Mouse (Mus musculus): ENCODE data around the gene Ndufaf8. TPM values are rescaled to one million over a fixed set of nuclear protein-coding genes. Genes with fewer than 3 reads are reported as not detected.

Gene Ndufaf8
- 10 to 100 TPM; 71.3 to 80.0 TPM for polyA plus RNA-seq (2017; shearing (Covaris generic))

DNA sequence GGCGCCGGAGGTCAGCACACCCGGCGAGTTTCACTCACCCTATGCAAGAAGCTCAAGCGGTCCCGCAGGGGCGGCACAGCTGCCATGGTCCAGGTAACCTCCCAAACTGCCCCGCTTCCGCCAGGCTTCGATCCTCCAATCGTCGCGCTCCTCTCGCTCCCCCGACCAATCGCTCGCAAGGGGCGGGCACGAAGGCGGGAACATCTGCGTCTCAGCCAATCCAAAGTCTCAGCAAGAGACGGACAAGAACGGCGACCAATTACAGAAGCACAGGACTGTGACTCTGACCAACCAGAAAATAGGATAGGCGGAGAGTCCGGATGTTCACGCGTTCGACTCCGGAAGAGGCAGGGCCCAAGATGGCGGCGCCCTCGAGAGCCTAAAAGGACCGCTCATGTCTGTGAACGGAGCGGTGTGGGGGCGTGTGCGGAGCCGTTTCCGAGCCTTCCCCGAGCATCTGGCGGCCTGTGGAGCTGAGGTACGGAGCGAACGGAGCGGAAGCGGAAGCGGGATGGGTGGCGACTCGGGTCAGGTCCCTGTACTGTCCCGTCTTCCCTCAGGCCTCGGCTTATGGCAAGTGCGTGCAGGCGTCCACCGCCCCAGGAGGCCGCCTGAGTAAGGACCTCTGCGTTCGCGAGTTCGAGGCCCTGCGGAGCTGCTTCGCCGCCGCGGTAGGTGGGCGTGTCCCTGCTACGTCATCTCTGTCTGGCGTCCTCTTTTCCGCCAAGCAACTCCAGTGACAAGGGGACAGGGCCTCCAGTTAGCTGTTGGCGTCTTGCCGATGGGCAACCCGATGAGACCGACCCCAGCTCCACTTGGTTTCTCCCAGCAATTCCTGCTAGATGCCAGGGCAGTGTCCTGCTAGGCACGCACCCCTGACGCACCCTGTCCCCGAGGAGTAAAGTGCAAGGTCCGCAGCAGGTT, at the start of gene Ndufaf8, which contains the start of gene Tepsin:
TSS of gene Ndufaf8 (plus strand) at position 341 of the 924 bp plus-strand sequence.
TSS of gene Tepsin (minus strand) at position 144 of the 924 bp plus-strand sequence.

GRCm38 (mm10) chr11:120086702-120087152, 12.0 kb upstream of the Ndufaf8 start, which contains the start of gene Cep131:
Cep131 (minus strand) TSS chr11:120086827.

Other genes with a start within 250 kb of the Ndufaf8 start
- gene Chmp6, start 185.5 kb upstream of the Ndufaf8 start, polyA plus RNA-seq (2017; shearing (Covaris generic)), result 10 to 100 TPM; 53.8 to 54.2 TPM
- 10 to 100 TPM; 17.1 to 17.3 TPM for gene Baiap2, start 156.2 kb upstream of the Ndufaf8 start, polyA plus RNA-seq (2017; shearing (Covaris generic))
- 1 to 10 TPM in 1 of 2 experiments, under 1 TPM in 1; 0.23 to 1.6 TPM for gene Aatk, start 51.8 kb upstream of the Ndufaf8 start, polyA plus RNA-seq (2017; shearing (Covaris generic))
- gene Cep131, start 12.1 kb upstream of the Ndufaf8 start, polyA plus RNA-seq (2017; shearing (Covaris generic)), result 1 to 10 TPM; 5.9 to 7.9 TPM
- gene Tepsin, start 197 bp upstream of the Ndufaf8 start, polyA plus RNA-seq (2017; shearing (Covaris generic)), result 10 to 100 TPM; 37.5 to 51.7 TPM
- gene Slc38a10, start 52.4 kb downstream of the Ndufaf8 start, polyA plus RNA-seq (2017; shearing (Covaris generic)), result 100 to 1,000 TPM; 108 to 109 TPM
- gene Bahcc1, start 134.0 kb downstream of the Ndufaf8 start, polyA plus RNA-seq (2017; shearing (Covaris generic)), result 1 to 10 TPM in 1 of 2 experiments, under 1 TPM in 1; 0.11 to 2.1 TPM
- gene Actg1, start 249.6 kb downstream of the Ndufaf8 start, polyA plus RNA-seq (2017; shearing (Covaris generic)), result 1,000 to 10,000 TPM; 2,279 to 2,302 TPM